Mouse (Mus musculus) cerebellum, adult 2 months (tissue): Measurements from ENCODE around the gene Opn4. TPM values are rescaled to one million over a fixed set of nuclear protein-coding genes. Genes with fewer than 3 reads are reported as not detected.

ENCODE experiments used
- DNase-seq, 2 experiments: peaks; one replicate each; pipeline ENCODE4 v3.0.0; 2021
- H3K27ac ChIP-seq: fragments of 200-500 bp; 2 replicates; pipeline ENCODE4 v1.5.1; 2012; ENCODE audit warnings: low read length, control low read depth, inconsistent platforms; ENCODE audit not compliant: insufficient read depth
- H3K27me3 ChIP-seq: fragments of 200-500 bp; 2 replicates; pipeline ENCODE4 v1.6.1; 2012; ENCODE audit warnings: inconsistent platforms, mild to moderate bottlenecking, low read length, moderate library complexity; ENCODE audit not compliant: control insufficient read depth, insufficient read depth
- H3K4me1 ChIP-seq: fragments of 200-500 bp; 2 replicates; pipeline ENCODE4 v1.6.1; 2011; ENCODE audit warnings: low read length; ENCODE audit not compliant: control insufficient read depth, insufficient read depth
- H3K4me3 ChIP-seq: fragments of 200-500 bp; replicated peaks from 2 replicates; pipeline ENCODE3; 2011; ENCODE audit warnings: mild to moderate bottlenecking, low read depth, low read length, control low read depth; ENCODE audit not compliant: insufficient read depth
- CTCF ChIP-seq: fragments of 200-500 bp; IDR thresholded peaks from 2 replicates; pipeline ENCODE4 v1.5.1; 2011; ENCODE audit warnings: low read depth, mild to moderate bottlenecking, control low read depth, low read length, moderate library complexity, borderline replicate concordance; ENCODE audit not compliant: insufficient read depth
- POLR2A ChIP-seq: fragments of 200-500 bp; IDR thresholded peaks from 2 replicates; pipeline ENCODE4 v1.6.1; 2011; ENCODE audit warnings: low read length, control low read depth, borderline replicate concordance; ENCODE audit not compliant: insufficient read depth
- WGBS: fragments of 180-500 bp; shearing (Covaris S2); methylation state at CpG from one replicate; pipeline ENCODE4 v1.1.7; 2018; 5-methylcytosine and 5-hydroxymethylcytosine counted together
- polyA plus RNA-seq: library from polyadenylated mRNA; depleted of rRNA; stranded (reverse); fragments of >200 nt; gene quantifications from 2 replicates; pipeline ENCODE4 v1.2.3, GENCODE M21; 2012

The Opn4 gene
- polyA plus RNA-seq, 1 experiment: 0.33 TPM

- WGBS: 87% methylated on average over 4 of the region's 4 CpGs
- H3K27ac ChIP-seq: no peak overlapping the region
- H3K4me1 ChIP-seq: no peaks in the 10 kb centered on the region
- no peak for DNase-seq
- no peaks in the 10 kb centered on the region for H3K27me3 ChIP-seq
- TF ChIP-seq CTCF (no peak), POLR2A (no peak)
- H3K4me3 ChIP-seq: no peak overlapping the region
Measured at GRCm38 (mm10) chr14:34611591-34611990, 11.6 kb upstream of the Opn4 start.

GRCm38 (mm10) chr14:34601910-34602309, 2.0 kb upstream of the Opn4 start:
- no peak overlapping the region for H3K4me3 ChIP-seq
- WGBS: 93% methylated on average over 7 of the region's 7 CpGs
- H3K27me3 ChIP-seq: no peaks in the 10 kb centered on the region
- DNase-seq: no peak
- TF ChIP-seq CTCF (no peak), POLR2A (no peak)
- H3K27ac ChIP-seq: no peak overlapping the region
- no peaks in the 10 kb centered on the region for H3K4me1 ChIP-seq

GRCm38 (mm10) chr14:34595596-34596255, 4.2 kb downstream of the Opn4 start:
- no peak for TF ChIP-seq CTCF
- TF ChIP-seq POLR2A: no peak
- H3K4me1 ChIP-seq: no peaks in the 10 kb centered on the region
- H3K27ac ChIP-seq: no peak overlapping the region
- H3K27me3 ChIP-seq: no peaks in the 10 kb centered on the region
- H3K4me3 ChIP-seq: no peak overlapping the region
- no peak for DNase-seq
- WGBS: 70% methylated on average over 17 of the region's 17 CpGs

- H3K27ac ChIP-seq: no peak overlapping the region
- DNase-seq: no peak
- H3K4me1 ChIP-seq: no peaks in the 10 kb centered on the region
- no peak overlapping the region for H3K4me3 ChIP-seq
- TF ChIP-seq CTCF (no peak), POLR2A (no peak)
- H3K27me3 ChIP-seq: no peaks in the 10 kb centered on the region
- 70% methylated on average over 15 of the region's 15 CpGs for WGBS
Measured at GRCm38 (mm10) chr14:34591741-34592535, 8.0 kb downstream of the Opn4 start.

- Histone ChIP-seq H3K4me3 (no peak overlapping the region), H3K4me1 (no peaks in the 10 kb centered on the region), H3K27me3 (no peaks in the 10 kb centered on the region), H3K27ac (peak overlapping the region; percentile 7; the same call in 1 of the 2 replicates)
- TF ChIP-seq CTCF: no peak
- no peak for TF ChIP-seq POLR2A
- no peak for DNase-seq
- 59% methylated on average over 24 of the region's 24 CpGs for WGBS
Measured at GRCm38 (mm10) chr14:34590743-34591675, 8.9 kb downstream of the Opn4 start.

- no peak for DNase-seq
- H3K4me1 ChIP-seq: no peaks in the 10 kb centered on the region
- no peak overlapping the region for H3K4me3 ChIP-seq
- no peak for TF ChIP-seq CTCF
- TF ChIP-seq POLR2A: no peak
- peak overlapping the region; percentile 7; the same call in 1 of the 2 replicates for H3K27ac ChIP-seq
- WGBS: 84% methylated on average over 5 of the region's 5 CpGs
- no peaks in the 10 kb centered on the region for H3K27me3 ChIP-seq
Measured at GRCm38 (mm10) chr14:34590017-34590570, 9.8 kb downstream of the Opn4 start.

- Histone ChIP-seq H3K27me3 (no peaks in the 10 kb centered on the region), H3K4me3 (no peak overlapping the region), H3K4me1 (no peaks in the 10 kb centered on the region), H3K27ac (no peak overlapping the region)
- 43% methylated on average over 8 of the region's 8 CpGs for WGBS
- TF ChIP-seq CTCF (no peak), POLR2A (no peak)
- no peak for DNase-seq
Measured at GRCm38 (mm10) chr14:34589185-34589713, 10.7 kb downstream of the Opn4 start.
